Mouse (Mus musculus) bone marrow, adult 2 months (tissue): ENCODE data around the gene Alox12b.

Experiments used
- CTCF ChIP-seq: fragments of 200-500 bp; IDR thresholded peaks from 2 replicates; pipeline ENCODE4 v1.5.1; 2011; ENCODE audit warnings: low read length, control low read depth; ENCODE audit not compliant: control insufficient read depth, insufficient read depth
- POLR2A ChIP-seq: fragments of 200-500 bp; IDR thresholded peaks from 2 replicates; pipeline ENCODE4 v1.6.1; 2011; ENCODE audit warnings: low read depth, mild to moderate bottlenecking, control low read depth, low read length, borderline replicate concordance; ENCODE audit not compliant: control insufficient read depth

DNA sequence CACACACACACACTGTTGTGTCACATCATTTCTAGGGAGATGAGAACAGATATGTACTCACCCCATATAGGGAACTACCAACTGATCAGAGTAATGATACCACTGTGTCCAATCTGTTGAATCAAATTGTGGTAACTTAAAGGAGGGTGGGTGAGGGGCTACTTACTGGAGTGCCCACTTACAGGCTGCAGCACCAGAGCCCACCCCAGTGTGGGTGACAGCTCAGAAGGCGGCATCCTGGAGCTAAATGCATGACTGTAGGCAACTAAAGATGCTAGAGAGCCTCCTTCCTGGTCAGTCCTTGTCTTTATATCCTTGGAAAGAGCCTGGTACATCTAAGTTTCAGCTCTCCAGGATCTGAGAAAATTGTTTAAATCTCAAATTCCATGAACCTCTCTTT lies 42.5 kb downstream of the Alox12b start:
- TF ChIP-seq CTCF (no peak), POLR2A (no peak)
